In genomic region chr8:123373403-123374238, GRCm38 (mm10) we compare ENCODE assay signal across 8 mouse cellular contexts. TPM values are rescaled to one million over a fixed set of nuclear protein-coding genes. Genes with fewer than 3 reads are reported as not detected.
DNase-seq lines count a peak whose midpoint lies in the region; ATAC-seq lines count a peak whose summit lies in the region.

Tcf25 (plus strand) TSS chr8:123373753.

- ATAC-seq in inflammation-experienced regulatory T-cells, adult 6 months = peak; percentile 86
- peak; percentile 81 for ATAC-seq in megakaryocyte-erythroid progenitor cell, adult 5-6 weeks (replicated peaks; ENCODE audit: low FRiP score, low TSS enrichment, poor library complexity, severe bottlenecking)

- intact Hi-C loops in gastrocnemius, postnatal 14 days (cut with DNase I; ENCODE audit: low total_unique reads) = no loop called here
- intact Hi-C loops in left cerebral cortex, postnatal 10 days (cut with DNase I) = no loop called here

- DNase-seq in adipocyte (ENCODE audit: low spot score) = peak; percentile 92
- DNase-seq in embryo, embryonic 10 days (ENCODE audit: low spot score) = peak; percentile 95
- peak; percentile 97 for DNase-seq in gastrocnemius, postnatal 14 days
- peak; percentile 94 to 98 for DNase-seq in left cerebral cortex, postnatal 10 days (ENCODE audit: extremely low spot score in 1 of 2, low spot score in 2 of 2)
- peak; percentile 97 for DNase-seq in right cerebral cortex, postnatal 25 days
- DNase-seq in urinary bladder, postnatal 4 days (ENCODE audit: low spot score in 2 of 2) = peak; percentile 96

RNA-seq across cellular contexts. Expression of gene Tcf25, which starts in this region (rescaled TPM):
- 100 to 1,000 TPM; 140 to 162 TPM for total RNA-seq in gastrocnemius, postnatal 14 days (2021)
- 100 to 1,000 TPM in 1 of 3 experiments, 10 to 100 TPM in 2; 74.2 to 106 (median 94.3) TPM for polyA plus RNA-seq in inflammation-experienced regulatory T-cells, adult 6 months (2017; shearing (Covaris generic))
- total RNA-seq in left cerebral cortex, postnatal 10 days (2021) = 100 to 1,000 TPM; 498 to 558 TPM
- 140 and 145 TPM in 2 replicates for total RNA-seq in megakaryocyte-erythroid progenitor cell, adult 5-6 weeks (2014; fragmentation: Nextera tagmentation)
- total RNA-seq in megakaryocyte-erythroid progenitor cell, adult 5-6 weeks (2017) = 104 and 227 TPM in 2 replicates

Comparison
In these comparisons a context has a peak if more than half of its experiments do, and no peak if none do; other contexts are left out.
1. Peak in every context shown above with its lines: DNase-seq and ATAC-seq.